Mouse (Mus musculus): ENCODE results near the gene Ttc17. TPM values are rescaled to one million over a fixed set of nuclear protein-coding genes. Genes with fewer than 3 reads are reported as not detected.

Ttc17 gene
- polyA plus RNA-seq, 1 experiment from 2014 or later: 26.5 TPM

GRCm38 (mm10) chr2:94263530-94263937 is 143.0 kb downstream of the Ttc17 start:
- Histone ChIP-seq H3K4me3 (peak overlapping the region; percentile 40), H3K36me3 (replicated peaks) (no peaks in the 10 kb centered on the region), H3K4me2 (peak overlapping the region; percentile 82), H3K4me1 (peaks cover 49% of the 10 kb centered on the region), H3K9me3 (no peaks in the 10 kb centered on the region), H3K9ac (peak overlapping the region; percentile 23; the same call in 1 of the 2 replicates), H3K27ac (peak overlapping the region; percentile 48), H3K27me3 (replicated peaks) (no peaks in the 10 kb centered on the region)
- no peak for ATAC-seq (replicated peaks)
- 0% methylated on average over 14 of the region's 14 CpGs for WGBS

GRCm38 (mm10) chr2:94262917-94263529 is 143.5 kb downstream of the Ttc17 start:
- Histone ChIP-seq H3K36me3 (replicated peaks) (no peaks in the 10 kb centered on the region), H3K4me1 (peaks cover 49% of the 10 kb centered on the region), H3K27me3 (replicated peaks) (no peaks in the 10 kb centered on the region), H3K4me2 (peak overlapping the region; percentile 82), H3K9ac (peak overlapping the region; percentile 23; the same call in 1 of the 2 replicates), H3K27ac (peak overlapping the region; percentile 48), H3K4me3 (peak overlapping the region; percentile 40), H3K9me3 (no peaks in the 10 kb centered on the region)
- no peak for ATAC-seq (replicated peaks)
- 2% methylated on average over 12 of the region's 13 CpGs for WGBS

GRCm38 (mm10) chr2:94254102-94254501 is 152.4 kb downstream of the Ttc17 start:
- Histone ChIP-seq H3K4me1 (no peaks in the 10 kb centered on the region), H3K36me3 (replicated peaks) (no peaks in the 10 kb centered on the region), H3K4me3 (no peak overlapping the region), H3K4me2 (no peak overlapping the region), H3K9me3 (no peaks in the 10 kb centered on the region), H3K9ac (no peak overlapping the region), H3K27ac (no peak overlapping the region), H3K27me3 (replicated peaks) (no peaks in the 10 kb centered on the region)
- 29% methylated on average over 3 of the region's 3 CpGs for WGBS
- no peak for ATAC-seq (replicated peaks)

MicroRNA genes within 50 kb of the gene (microRNA counts, 519-probe panel; counts per million panel counts)
- 2,351 counts per million, percentile 39 among the panel's probes with 10 or more counts for microRNA mmu-miR-670

Small RNA genes lying within 50 kb of the gene (microRNA-seq; reads per million reads assigned to microRNA genes)
- gene Mir670: 91.0 reads per million, percentile 54 among the genes with 10 or more reads in this experiment

Other genes starting within 250 kb of the Ttc17 start
- gene Hsd17b12, start 248.7 kb downstream of the Ttc17 start, polyA plus RNA-seq (2015; fragmentation: Nextera tagmentation; extraction: Ambion mirVana): 132 and 135 TPM in 2 replicates
- 98.1 and 104 TPM in 2 replicates for gene Api5, start 31.4 kb upstream of the Ttc17 start, polyA plus RNA-seq (2015; fragmentation: Nextera tagmentation; extraction: Ambion mirVana)

Measured in midbrain, embryonic 15.5 days (tissue).